Mouse (Mus musculus) G1E (cell line): Measurements from ENCODE around the gene Fcgr3.

Source experiments
- CTCF ChIP-seq: IDR thresholded peaks from 2 replicates; pipeline ENCODE4 v1.5.1; 2012; ENCODE audit warnings: low read depth, low read length, inconsistent platforms, mixed read lengths
- GATA1 ChIP-seq: IDR thresholded peaks from 2 replicates; pipeline ENCODE4 v1.6.1; 2012; ENCODE audit warnings: borderline replicate concordance, low read length, inconsistent platforms, mixed read lengths

DNA sequence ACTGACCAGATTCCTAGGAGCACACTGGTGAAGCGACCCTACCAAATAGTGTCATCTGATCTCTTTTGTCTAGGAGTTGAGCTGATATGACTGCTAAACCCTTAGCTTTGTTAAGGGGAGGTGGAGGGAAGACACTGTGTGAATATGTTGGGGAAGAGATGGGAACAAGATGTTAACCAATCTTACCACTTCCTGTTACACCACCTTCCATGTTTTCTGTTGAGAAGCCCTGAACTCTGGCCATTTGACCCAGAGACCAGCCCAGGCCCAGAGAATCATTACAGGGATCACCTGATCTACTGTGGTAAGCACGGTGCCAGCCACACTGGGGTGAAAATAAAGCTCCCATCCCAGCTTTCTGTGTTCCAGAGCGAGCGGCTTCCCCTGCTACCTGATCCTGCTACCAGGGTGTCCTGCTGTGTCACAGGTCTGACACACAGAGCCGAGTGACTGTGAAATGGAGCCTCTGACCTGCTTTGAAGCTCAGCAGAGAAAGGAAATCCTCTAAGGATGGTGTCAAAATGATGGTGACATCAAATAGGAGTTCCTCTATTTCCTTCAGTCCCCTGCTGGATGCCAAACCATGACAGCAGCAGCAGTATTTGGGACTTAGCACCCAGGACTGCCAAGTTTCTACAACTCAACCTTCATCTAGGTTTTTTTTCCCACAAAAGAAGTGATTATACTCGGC is 47.1 kb downstream of the Fcgr3 start:
- TF ChIP-seq CTCF (no peak), GATA1 (no peak)
